Mouse (Mus musculus): ENCODE data around the gene Ripply3. TPM values are rescaled to one million over a fixed set of nuclear protein-coding genes. Genes with fewer than 3 reads are reported as not detected.

Ripply3 gene
- 1 to 10 TPM in 1 of 2 experiments, under 1 TPM in 1; 0.95 to 1.1 TPM for polyA plus RNA-seq (2017; shearing (Covaris generic))

- peak; percentile 18 for ATAC-seq
Observed at GRCm38 (mm10) chr16:94327781-94328711, at the start of gene Ripply3. Gene Ripply3 (plus strand): TSS chr16:94328420.

- ATAC-seq: no peak
Observed at GRCm38 (mm10) chr16:94283972-94284371, 44.2 kb upstream of the Ripply3 start.

- no peak for ATAC-seq
Observed at GRCm38 (mm10) chr16:94287826-94288225, 40.4 kb upstream of the Ripply3 start.

GRCm38 (mm10) chr16:94289138-94290072 is 38.8 kb upstream of the Ripply3 start:
- ATAC-seq: peak; percentile 48

GRCm38 (mm10) chr16:94290073-94290999 is 37.9 kb upstream of the Ripply3 start:
- ATAC-seq: peak; percentile 97

- ATAC-seq: no peak
Observed at GRCm38 (mm10) chr16:94291141-94291540, 37.1 kb upstream of the Ripply3 start.

GRCm38 (mm10) chr16:94298081-94298480 is 30.1 kb upstream of the Ripply3 start:
- ATAC-seq: no peak

GRCm38 (mm10) chr16:94299210-94299609 is 29.0 kb upstream of the Ripply3 start:
- ATAC-seq: peak; percentile 59

- no peak for ATAC-seq
Observed at GRCm38 (mm10) chr16:94301194-94301593, 27.0 kb upstream of the Ripply3 start.

- no peak for ATAC-seq
Observed at GRCm38 (mm10) chr16:94301696-94302095, 26.5 kb upstream of the Ripply3 start.

GRCm38 (mm10) chr16:94302274-94303202 is 25.7 kb upstream of the Ripply3 start:
- peak; percentile 78 for ATAC-seq

- ATAC-seq: peak; percentile 52
Observed at GRCm38 (mm10) chr16:94303203-94303535, 25.1 kb upstream of the Ripply3 start.

GRCm38 (mm10) chr16:94307526-94307925 is 20.7 kb upstream of the Ripply3 start:
- ATAC-seq: no peak

GRCm38 (mm10) chr16:94307942-94308341 is 20.3 kb upstream of the Ripply3 start:
- ATAC-seq: no peak

GRCm38 (mm10) chr16:94309025-94309424 is 19.2 kb upstream of the Ripply3 start:
- ATAC-seq: no peak

- ATAC-seq: no peak
Observed at GRCm38 (mm10) chr16:94311416-94311815, 16.8 kb upstream of the Ripply3 start.

GRCm38 (mm10) chr16:94311931-94312330 is 16.3 kb upstream of the Ripply3 start:
- ATAC-seq: no peak

GRCm38 (mm10) chr16:94312663-94313228 is 15.5 kb upstream of the Ripply3 start:
- peak; percentile 78 for ATAC-seq

GRCm38 (mm10) chr16:94313229-94314030 is 14.8 kb upstream of the Ripply3 start, which contains the start of gene Hlcs:
Gene Hlcs (minus strand): TSS chr16:94313571.
- ATAC-seq: peak; percentile 85

GRCm38 (mm10) chr16:94314626-94315025 is 13.6 kb upstream of the Ripply3 start:
- no peak for ATAC-seq
